Mouse (Mus musculus): Measurements from ENCODE around the gene Prkcz. TPM values are rescaled to one million over a fixed set of nuclear protein-coding genes. Genes with fewer than 3 reads are reported as not detected.

Gene Prkcz
- polyA plus RNA-seq, 1 experiment from 2014 or later = 11.3 TPM

DNA sequence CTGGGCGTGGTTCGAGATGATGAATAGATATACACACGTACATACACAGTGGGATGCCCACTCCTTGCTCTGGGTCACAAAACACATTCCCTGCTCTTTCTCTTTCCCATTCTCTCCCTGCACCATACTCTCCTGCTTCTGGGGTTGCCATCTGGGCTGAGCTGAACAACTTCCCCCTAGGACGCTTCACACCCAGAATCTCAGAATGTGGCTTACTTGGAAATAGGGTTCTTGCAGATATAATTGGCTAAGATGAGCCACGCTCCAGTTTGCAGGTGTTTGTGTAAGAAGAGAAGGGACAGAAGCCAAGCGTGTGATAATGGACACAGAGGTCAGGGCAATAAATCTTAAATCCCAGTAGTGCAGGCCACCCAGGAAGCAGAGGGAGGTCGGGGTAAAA lies 20.8 kb upstream of the Prkcz start:
- WGBS = 33% methylated on average over 7 of the region's 7 CpGs

DNA sequence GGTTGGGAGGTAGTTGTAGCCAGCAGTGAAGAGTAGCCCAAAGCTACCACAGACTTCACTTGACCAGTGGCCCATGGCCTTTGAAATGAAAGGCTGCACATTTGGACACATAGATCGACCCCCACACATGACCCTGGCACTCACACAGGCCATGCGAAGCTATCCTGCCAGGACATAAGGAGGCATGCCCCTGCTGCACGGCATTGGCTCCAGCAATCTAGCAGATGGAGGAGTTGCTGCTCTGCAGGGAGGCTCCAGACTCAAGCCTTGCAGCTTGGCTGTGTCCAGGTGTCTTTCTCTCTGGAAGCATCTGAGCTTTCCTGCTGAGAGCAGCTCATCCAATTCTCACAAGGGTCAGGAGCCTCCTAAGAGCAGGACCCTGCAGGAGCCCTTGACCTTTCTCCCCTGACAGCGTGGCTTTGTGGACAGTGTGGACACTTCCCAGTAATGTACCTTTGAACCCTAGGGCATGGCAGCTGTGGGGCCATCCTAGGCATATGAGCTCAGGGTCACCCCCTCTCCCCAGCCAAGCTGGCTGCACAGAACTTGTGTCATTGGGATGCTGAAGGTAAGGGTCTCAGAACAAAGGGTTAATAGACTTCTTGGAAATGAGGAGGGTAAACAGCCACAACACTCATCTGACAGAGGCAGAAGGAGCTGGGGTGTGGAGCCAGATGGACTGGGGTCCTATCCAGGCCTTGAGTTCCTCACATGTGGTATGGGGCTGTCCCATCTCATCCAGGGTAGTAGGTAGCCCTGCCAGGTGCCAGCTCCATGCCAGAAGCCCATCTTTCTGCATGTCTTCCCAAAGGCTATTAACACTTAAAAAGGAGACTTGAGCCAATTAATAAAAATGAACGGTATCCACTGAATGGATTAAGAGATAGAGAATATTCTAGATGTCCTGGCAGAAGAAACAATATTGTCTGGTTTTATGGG lies 10.9 kb upstream of the Prkcz start:
- no peak overlapping the region for H3K4me2 ChIP-seq (replicated peaks; ENCODE audit: low read depth)
- no peak overlapping the region for H3K27ac ChIP-seq (replicated peaks)
- no peak for TF ChIP-seq CTCF (IDR thresholded peaks at IDR 0.05; ENCODE audit: low read depth)
- no peak for TF ChIP-seq EP300 (optimal IDR thresholded peaks at IDR 0.05)
- H3K36me3 ChIP-seq (ENCODE audit: control insufficient read depth, insufficient read depth, low read length) = no peaks in the 10 kb centered on the region
- no peaks in the 10 kb centered on the region for H3K27me3 ChIP-seq (ENCODE audit: control insufficient read depth, insufficient read depth, low read length)
- WGBS = 69% methylated on average over 5 of the region's 5 CpGs
- no peak overlapping the region for H3K4me3 ChIP-seq (ENCODE audit: low read depth, low read length)
- DNase-seq (ENCODE audit: low spot score) = no peak
- no peaks in the 10 kb centered on the region for H3K4me1 ChIP-seq (replicated peaks; ENCODE audit: control insufficient read depth, insufficient read depth)
- H3K9ac ChIP-seq (ENCODE audit: low read length) = no peak overlapping the region
- no peaks in the 10 kb centered on the region for H3K9me3 ChIP-seq (ENCODE audit: control insufficient read depth, low read length)
- no peak for ATAC-seq (ENCODE audit: low FRiP score, low TSS enrichment)

More for the DNA sequence above, 20.8 kb upstream of the Prkcz start:
- no peak for DNase-seq (ENCODE audit: low spot score)
- H3K9ac ChIP-seq (ENCODE audit: low read length) = no peak overlapping the region
- no peak overlapping the region for H3K27ac ChIP-seq (replicated peaks)
- no peaks in the 10 kb centered on the region for H3K4me1 ChIP-seq (replicated peaks; ENCODE audit: control insufficient read depth, insufficient read depth)
- H3K36me3 ChIP-seq (ENCODE audit: control insufficient read depth, insufficient read depth, low read length) = no peaks in the 10 kb centered on the region
- no peak for ATAC-seq (ENCODE audit: low FRiP score, low TSS enrichment)
- H3K4me2 ChIP-seq (replicated peaks; ENCODE audit: low read depth) = no peak overlapping the region
- no peaks in the 10 kb centered on the region for H3K9me3 ChIP-seq (ENCODE audit: control insufficient read depth, low read length)
- no peak for TF ChIP-seq EP300 (optimal IDR thresholded peaks at IDR 0.05)
- no peak for TF ChIP-seq CTCF (IDR thresholded peaks at IDR 0.05; ENCODE audit: low read depth)
- no peak overlapping the region for H3K4me3 ChIP-seq (ENCODE audit: low read depth, low read length)
- no peaks in the 10 kb centered on the region for H3K27me3 ChIP-seq (ENCODE audit: control insufficient read depth, insufficient read depth, low read length)

DNA sequence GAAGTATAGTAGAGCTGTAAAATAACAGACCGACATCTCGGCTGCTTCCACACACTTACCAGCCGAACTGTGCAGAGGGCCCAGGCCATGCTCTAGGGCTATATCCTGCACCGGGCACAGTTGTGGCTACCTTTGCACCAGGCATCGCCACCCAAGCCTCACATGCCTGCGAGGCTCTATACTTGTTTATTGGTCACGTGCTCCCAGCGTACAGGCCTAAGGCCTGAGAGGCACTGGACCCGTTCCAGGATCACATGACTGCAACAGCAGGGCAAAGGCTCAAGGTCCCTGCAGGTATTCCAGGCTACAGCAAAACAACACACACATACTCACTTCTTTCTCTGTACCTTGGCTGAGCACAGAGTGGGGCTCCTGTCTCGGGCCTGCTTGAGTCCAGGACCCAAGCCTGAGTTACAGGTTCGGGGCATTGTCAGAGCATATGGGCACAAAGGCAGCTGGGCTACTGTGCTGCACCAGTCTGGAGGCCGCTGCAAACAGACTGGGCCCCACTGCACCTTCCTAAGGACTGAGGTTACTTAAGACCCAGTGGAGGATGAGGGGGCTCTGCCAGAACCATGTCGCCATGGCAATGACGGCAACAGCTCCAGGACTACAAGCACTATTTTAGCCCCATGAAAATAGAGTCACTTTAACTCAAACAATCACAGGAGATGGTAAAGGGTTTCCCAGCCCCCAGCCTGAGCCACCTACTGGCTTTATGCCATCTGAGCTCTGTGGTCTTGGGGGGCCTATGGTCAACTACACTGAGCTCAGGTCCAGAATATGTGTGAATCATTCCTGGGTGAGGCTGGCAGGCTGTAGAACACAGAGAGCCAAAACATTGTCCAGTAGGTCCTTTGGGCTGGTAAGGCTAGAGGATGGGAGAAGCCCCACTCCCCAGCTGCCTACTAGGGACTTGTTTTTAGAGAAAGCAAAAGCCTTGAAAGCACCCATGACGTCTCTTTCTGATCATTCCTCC lies 9.9 kb upstream of the Prkcz start:
- H3K36me3 ChIP-seq (ENCODE audit: control insufficient read depth, insufficient read depth, low read length) = no peaks in the 10 kb centered on the region
- no peak overlapping the region for H3K4me3 ChIP-seq (ENCODE audit: low read depth, low read length)
- TF ChIP-seq EP300 (optimal IDR thresholded peaks at IDR 0.05) (no peak), CTCF (IDR thresholded peaks at IDR 0.05; ENCODE audit: low read depth) (no peak)
- H3K27me3 ChIP-seq (ENCODE audit: control insufficient read depth, insufficient read depth, low read length) = no peaks in the 10 kb centered on the region
- H3K9ac ChIP-seq (ENCODE audit: low read length) = no peak overlapping the region
- H3K4me2 ChIP-seq (replicated peaks; ENCODE audit: low read depth) = no peak overlapping the region
- 83% methylated on average over 15 of the region's 15 CpGs for WGBS
- no peak for DNase-seq (ENCODE audit: low spot score)
- ATAC-seq (ENCODE audit: low FRiP score, low TSS enrichment) = no peak
- H3K4me1 ChIP-seq (replicated peaks; ENCODE audit: control insufficient read depth, insufficient read depth) = no peaks in the 10 kb centered on the region
- no peak overlapping the region for H3K27ac ChIP-seq (replicated peaks)
- no peaks in the 10 kb centered on the region for H3K9me3 ChIP-seq (ENCODE audit: control insufficient read depth, low read length)

DNA sequence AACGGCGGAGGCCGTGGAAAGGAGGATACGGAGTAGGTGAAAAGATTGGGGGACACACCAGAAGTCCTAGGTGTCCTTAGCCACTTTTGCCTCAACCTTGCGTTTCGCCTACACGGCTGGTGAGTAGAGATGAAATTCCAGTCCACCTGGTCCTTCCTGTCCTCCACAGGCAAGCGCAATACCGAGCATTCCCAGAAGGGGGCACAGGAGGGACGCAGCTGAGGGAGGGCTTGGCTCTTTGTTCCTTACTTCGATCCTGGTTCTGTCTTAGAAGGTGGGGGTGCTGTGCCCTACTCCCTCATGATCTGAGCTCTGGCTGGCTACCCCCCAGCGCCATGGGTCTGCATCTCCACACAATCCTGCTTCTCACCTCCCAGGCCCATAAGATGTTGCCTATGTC lies 7.5 kb upstream of the Prkcz start:
- Histone ChIP-seq H3K9me3 (ENCODE audit: control insufficient read depth, low read length) (no peaks in the 10 kb centered on the region), H3K4me1 (replicated peaks; ENCODE audit: control insufficient read depth, insufficient read depth) (no peaks in the 10 kb centered on the region), H3K4me2 (replicated peaks; ENCODE audit: low read depth) (no peak overlapping the region), H3K9ac (ENCODE audit: low read length) (no peak overlapping the region), H3K27me3 (ENCODE audit: control insufficient read depth, insufficient read depth, low read length) (no peaks in the 10 kb centered on the region), H3K27ac (replicated peaks) (no peak overlapping the region), H3K36me3 (ENCODE audit: control insufficient read depth, insufficient read depth, low read length) (no peaks in the 10 kb centered on the region), H3K4me3 (ENCODE audit: low read depth, low read length) (no peak overlapping the region)
- 0 out of 2 replicates have a peak, but pooled peaks have one; percentile 25 for ATAC-seq (ENCODE audit: low FRiP score, low TSS enrichment)
- TF ChIP-seq EP300 (optimal IDR thresholded peaks at IDR 0.05) = no peak
- peak; percentile 83 for TF ChIP-seq CTCF (IDR thresholded peaks at IDR 0.05; ENCODE audit: low read depth)
- 34% methylated on average over 12 of the region's 12 CpGs for WGBS
- peak; percentile 75 for DNase-seq (ENCODE audit: low spot score)

DNA sequence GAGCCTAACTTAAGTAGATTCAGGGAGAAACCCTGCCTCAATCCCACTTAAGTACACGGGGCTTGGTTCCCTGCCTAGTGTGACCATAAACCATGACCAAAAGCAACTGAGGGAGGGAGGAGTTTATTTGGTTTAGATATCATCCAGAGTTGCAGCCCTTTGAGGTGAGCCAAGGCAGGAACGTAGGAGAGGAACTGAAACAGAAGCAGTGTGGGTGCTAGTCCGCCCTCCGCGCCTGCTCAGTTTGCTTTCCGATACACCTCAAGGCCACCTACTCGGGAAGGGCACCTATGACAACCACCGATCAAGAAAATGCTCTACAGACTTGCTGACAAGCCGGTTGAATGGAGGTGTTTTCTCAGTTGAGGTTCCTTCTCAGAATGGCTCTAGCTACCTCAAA lies 6.6 kb upstream of the Prkcz start:
- Histone ChIP-seq H3K4me2 (replicated peaks; ENCODE audit: low read depth) (no peak overlapping the region), H3K4me3 (ENCODE audit: low read depth, low read length) (no peak overlapping the region), H3K36me3 (ENCODE audit: control insufficient read depth, insufficient read depth, low read length) (no peaks in the 10 kb centered on the region), H3K9ac (ENCODE audit: low read length) (no peak overlapping the region), H3K27me3 (ENCODE audit: control insufficient read depth, insufficient read depth, low read length) (no peaks in the 10 kb centered on the region), H3K27ac (replicated peaks) (no peak overlapping the region), H3K9me3 (ENCODE audit: control insufficient read depth, low read length) (no peaks in the 10 kb centered on the region), H3K4me1 (replicated peaks; ENCODE audit: control insufficient read depth, insufficient read depth) (no peaks in the 10 kb centered on the region)
- ATAC-seq (ENCODE audit: low FRiP score, low TSS enrichment) = no peak
- DNase-seq (ENCODE audit: low spot score) = no peak
- TF ChIP-seq EP300 (optimal IDR thresholded peaks at IDR 0.05) (no peak), CTCF (IDR thresholded peaks at IDR 0.05; ENCODE audit: low read depth) (no peak)
- 77% methylated on average over 9 of the region's 9 CpGs for WGBS
